Mouse (Mus musculus) cerebellum, adult 11 months (tissue): Measurements from ENCODE around the gene Dazap1.

Source experiments
- DNase-seq: peaks from one replicate; pipeline ENCODE4 v3.0.0; 2022

Dazap1 gene

GRCm38 (mm10) chr10:80271870-80272585 lies 10.7 kb downstream of the Dazap1 start:
- no peak for DNase-seq

DNA sequence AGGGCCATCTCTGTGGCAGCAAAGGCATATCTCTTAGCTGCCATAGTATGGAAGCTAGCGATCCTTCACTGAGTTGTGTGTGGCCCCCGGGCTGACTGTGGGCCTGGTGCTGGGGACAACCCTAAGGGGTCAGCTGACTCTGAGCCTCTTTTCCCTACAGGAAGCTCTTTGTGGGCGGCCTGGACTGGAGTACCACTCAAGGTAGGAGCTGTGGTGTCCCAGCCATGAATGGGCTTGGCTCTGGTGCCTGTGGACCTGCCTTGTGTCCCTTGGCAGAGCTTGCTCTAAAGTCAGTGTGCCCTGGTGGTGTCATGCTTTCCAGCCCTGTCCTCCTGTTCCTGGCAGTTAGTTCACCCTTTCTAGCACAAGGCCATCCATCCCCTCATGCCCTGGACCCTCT lies 12.6 kb downstream of the Dazap1 start:
- no peak for DNase-seq

GRCm38 (mm10) chr10:80276238-80276637 lies 15.0 kb downstream of the Dazap1 start:
- no peak for DNase-seq

DNA sequence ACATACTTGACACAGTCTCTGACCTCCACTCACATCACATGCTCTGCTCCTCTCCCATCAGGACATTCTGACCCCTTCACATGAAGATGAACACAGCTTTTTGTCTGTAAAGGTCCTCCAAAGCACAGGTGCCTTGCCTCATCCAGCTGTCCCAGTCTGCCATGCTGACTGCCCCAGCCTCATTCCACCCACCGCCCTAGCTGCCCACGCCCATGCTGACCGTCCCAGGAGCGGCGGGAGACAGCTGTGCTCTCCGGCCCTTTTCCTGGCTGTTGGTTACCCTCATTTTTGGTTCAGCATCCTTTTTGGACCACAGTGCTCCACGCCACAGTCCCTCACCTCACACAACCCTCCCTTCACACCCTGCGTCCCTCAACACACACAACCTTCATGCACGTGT lies 17.1 kb downstream of the Dazap1 start:
- DNase-seq, result no peak

GRCm38 (mm10) chr10:80279273-80279672 lies 18.0 kb downstream of the Dazap1 start:
- DNase-seq, result no peak

GRCm38 (mm10) chr10:80281304-80281703 lies 20.0 kb downstream of the Dazap1 start:
- DNase-seq, result no peak

DNA sequence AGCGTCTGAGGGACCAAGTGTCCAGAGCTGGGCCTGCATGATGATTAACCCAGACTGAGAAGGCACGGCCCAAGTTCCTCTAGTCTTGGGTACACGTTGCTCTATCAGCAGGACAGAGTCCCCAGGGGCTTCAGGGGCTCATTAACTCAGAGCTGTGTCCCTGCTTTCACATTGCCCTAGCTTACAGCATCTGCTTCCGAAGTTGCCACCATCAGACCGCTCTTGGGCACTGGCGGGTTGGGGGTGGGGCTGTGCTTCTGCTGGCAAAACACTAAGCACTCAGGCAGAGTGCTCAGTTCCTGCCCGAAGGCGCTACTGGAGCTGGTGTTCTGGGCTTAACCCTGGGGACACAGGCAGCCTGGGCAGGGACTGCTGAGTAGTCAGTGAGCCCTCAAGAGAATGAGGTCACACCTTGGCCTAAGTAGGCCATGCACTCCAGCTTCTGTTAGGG lies 20.7 kb downstream of the Dazap1 start:
- no peak for DNase-seq

- no peak for DNase-seq
Observed at GRCm38 (mm10) chr10:80282481-80283441, 21.5 kb downstream of the Dazap1 start.

GRCm38 (mm10) chr10:80285222-80286070 lies 24.2 kb downstream of the Dazap1 start:
- DNase-seq, result no peak

- DNase-seq, result no peak
Observed at GRCm38 (mm10) chr10:80288097-80288496, 26.8 kb downstream of the Dazap1 start.

GRCm38 (mm10) chr10:80288657-80289056 lies 27.4 kb downstream of the Dazap1 start:
- DNase-seq, result no peak

- peak; percentile 94 for DNase-seq
Observed at GRCm38 (mm10) chr10:80292251-80293146, 31.2 kb downstream of the Dazap1 start, which contains the start of gene Rps15. Gene Rps15 (plus strand): TSS chr10:80292453.

GRCm38 (mm10) chr10:80293325-80293724 lies 32.0 kb downstream of the Dazap1 start:
- DNase-seq, result no peak

DNA sequence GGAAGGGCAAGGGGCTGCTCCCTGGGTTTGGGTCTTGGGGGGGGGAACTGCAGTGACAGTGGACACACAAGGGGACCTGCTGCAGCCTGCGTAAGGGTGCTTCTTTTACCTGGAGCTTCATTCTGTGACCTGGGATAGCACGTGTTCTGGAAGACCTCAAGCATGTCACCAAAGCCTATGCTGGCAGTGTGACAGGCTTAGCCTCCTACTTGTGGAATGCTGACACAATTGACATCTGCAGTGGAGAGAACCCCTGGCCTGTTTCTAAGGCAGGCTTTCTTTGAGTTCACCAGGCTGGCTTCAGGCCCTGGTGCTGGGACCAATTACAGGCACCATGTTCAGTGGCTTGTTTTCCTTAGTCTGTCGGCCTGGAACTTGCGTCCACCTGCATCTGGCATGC lies 33.0 kb downstream of the Dazap1 start:
- DNase-seq, result no peak

- no peak for DNase-seq
Observed at GRCm38 (mm10) chr10:80294788-80295303, 33.6 kb downstream of the Dazap1 start.

DNA sequence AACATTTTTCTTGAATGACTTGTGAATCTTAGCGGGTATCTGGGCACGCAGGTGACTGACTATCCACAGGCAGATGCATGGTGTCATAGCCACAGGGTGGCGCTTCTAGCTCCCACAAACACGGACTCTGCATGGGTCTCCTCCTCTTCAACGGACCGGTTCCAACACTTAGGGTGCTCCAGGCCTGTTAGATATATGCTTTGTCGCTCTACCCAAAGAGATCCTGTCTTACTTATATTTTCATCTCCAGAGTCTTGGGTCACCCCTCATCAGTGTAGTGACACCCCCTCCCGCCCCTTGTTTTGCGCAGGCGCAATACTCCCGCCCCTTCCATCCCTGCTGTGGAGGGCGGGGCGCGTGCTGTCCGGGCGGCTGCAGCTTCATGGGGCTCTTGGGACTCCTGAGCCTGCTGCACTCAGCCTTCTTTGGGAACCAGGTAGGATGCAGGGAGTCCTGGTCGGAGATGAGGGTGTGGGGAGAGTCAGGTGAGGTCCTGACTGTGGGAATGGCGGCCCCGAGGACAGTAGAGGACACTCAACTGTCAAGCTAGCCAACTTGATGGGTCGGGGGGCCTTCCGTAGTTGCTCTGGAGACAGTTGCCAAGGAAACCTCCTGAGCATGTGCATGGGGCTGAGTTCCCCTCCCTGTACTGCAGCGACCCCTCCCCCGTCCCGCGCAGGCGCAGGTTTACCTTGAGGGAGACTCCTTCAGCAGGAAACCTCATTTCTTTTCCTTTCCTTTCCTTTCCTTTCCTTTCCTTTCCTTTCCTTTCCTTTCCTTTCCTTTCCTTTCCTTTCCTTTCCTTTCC lies 34.5 kb downstream of the Dazap1 start, which contains the start of gene Apc2:
Gene Apc2, plus strand, starts transcription at position 360 of the 808 bp plus-strand sequence.
- DNase-seq, result peak; percentile 83

DNA sequence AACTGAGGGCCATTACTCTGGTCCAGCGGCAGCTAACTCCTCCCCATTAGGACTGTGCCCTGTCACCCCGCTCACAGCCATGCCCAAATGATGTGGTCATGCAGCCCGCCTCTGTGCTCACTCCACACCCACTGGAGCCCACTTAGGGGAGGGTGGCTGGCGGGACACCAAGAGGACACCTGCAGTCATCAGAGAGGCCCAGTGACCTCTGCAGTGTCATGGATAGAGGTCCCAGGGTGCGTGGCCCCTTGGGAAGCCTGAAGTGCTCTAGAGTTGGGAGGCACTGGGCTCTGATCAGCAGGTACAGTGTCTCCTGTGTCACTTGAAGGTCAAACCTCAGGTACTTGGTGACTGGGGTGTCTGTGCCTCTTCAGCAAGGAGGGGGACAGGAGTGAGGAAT lies 35.5 kb downstream of the Dazap1 start:
- DNase-seq, result no peak

DNA sequence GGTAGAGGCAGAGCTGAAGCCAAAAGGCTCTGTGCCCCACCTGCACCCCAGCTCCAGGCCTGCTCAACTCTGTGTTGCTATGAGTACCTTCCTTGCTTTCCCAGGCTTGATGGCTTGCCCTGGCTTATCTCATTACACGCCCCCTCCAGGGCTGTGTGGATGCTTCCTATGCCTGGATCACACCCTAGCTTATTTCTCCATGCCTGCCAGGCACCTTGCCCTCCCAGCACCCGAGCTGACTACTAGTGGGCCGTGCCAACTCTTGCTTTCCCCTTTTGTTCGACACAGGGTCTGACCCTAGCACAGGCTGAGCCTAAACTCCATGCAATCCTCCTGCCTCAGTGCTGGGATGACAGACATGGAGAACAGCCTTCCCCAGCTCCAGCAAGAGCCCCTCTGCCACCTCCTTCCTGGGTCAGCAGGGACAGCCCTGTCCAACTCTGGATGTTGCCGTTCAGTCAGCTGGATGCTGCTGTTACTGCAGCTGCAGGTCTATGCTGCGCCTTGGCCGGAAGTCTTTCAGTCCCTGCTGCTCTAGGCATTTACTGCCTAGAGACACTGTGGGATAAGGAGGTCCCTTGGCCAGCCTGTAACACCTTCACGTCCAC lies 36.3 kb downstream of the Dazap1 start:
- DNase-seq, result no peak

DNA sequence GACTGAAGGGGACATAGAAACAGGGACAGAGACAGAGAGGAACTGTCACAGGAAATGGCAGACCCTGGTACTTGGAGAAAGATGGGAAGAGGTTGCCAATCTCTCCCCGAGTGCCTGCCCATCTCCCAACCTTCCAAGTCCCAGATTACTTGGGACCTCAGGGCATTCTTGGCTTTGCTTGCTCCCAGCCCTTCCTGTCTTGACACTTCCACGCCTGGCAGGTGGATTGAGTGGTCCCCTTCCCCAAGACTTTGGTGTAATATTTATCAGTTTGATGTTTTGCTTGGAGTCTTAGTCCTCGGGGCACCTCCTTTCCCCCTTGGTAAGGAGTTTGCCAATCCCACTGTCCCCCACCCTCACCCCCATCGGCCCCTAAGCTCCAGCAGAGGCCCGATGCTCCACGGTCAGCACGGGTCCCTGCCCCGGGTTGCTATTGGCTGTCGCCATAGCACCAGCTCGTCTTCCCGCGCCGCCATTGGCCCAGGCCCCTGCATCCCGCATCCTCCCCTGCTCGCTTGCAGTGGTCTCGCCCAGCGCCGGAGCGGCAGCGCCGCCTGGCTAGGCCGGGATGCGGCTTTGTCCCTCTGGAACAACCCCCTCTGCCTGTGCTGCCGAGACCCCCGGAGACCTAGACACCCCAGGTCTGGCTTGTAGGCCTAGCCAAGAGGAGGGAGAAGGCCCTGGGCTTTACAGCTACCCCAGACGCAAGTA lies 37.4 kb downstream of the Dazap1 start:
- DNase-seq, result peak; percentile 92
